Mouse (Mus musculus): ENCODE data around the gene Slc29a1. TPM values are rescaled to one million over a fixed set of nuclear protein-coding genes. Genes with fewer than 3 reads are reported as not detected.
A peak's percentile ranks its signal among the peaks of the same experiment; 100 is the strongest.
"Not testable (repeated sequence)": the region's sequence is repeated elsewhere in the genome, so short reads cannot be mapped to it uniquely, and the experiment has no call there.

Slc29a1 gene
- polyA plus RNA-seq, 1 experiment from 2014 or later, result 96.5 TPM

- H3K4me3 ChIP-seq (ENCODE audit: low read depth, low read length), result peak overlapping the region; percentile 46
- 3% methylated on average over 33 of the region's 34 CpGs for WGBS
These were observed 30.7 kb upstream of the Slc29a1 start for GRCm38 (mm10) chr17:45629861-45630694.

GRCm38 (mm10) chr17:45628885-45629855, 29.8 kb upstream of the Slc29a1 start:
- Histone ChIP-seq H3K9ac (ENCODE audit: low read depth, low read length) (peak overlapping the region; percentile 61; the same call in 1 of the 2 replicates), H3K27ac (replicated peaks; ENCODE audit: low read depth, low read length) (no peak overlapping the region), H3K36me3 (ENCODE audit: control insufficient read depth, insufficient read depth, low read length) (no peaks in the 10 kb centered on the region), H3K4me1 (ENCODE audit: control insufficient read depth, insufficient read depth, low read length) (peaks cover 8% of the 10 kb centered on the region; the same call in 1 of the 2 replicates), H3K9me3 (ENCODE audit: control insufficient read depth, low read length) (no peaks in the 10 kb centered on the region), H3K4me2 (ENCODE audit: low read depth, low read length) (peak overlapping the region; percentile 92), H3K27me3 (replicated peaks; ENCODE audit: control insufficient read depth, insufficient read depth, low read length) (no peaks in the 10 kb centered on the region), H3K4me3 (ENCODE audit: low read depth, low read length) (peak overlapping the region; percentile 46)
- 64% methylated on average over 13 of the region's 13 CpGs for WGBS
- no peak for DNase-seq (ENCODE audit: low spot score)
- no peak for ATAC-seq (ENCODE audit: low read depth)

More at GRCm38 (mm10) chr17:45629861-45630694, 30.7 kb upstream of the Slc29a1 start:
- Histone ChIP-seq H3K9me3 (ENCODE audit: control insufficient read depth, low read length) (no peaks in the 10 kb centered on the region), H3K27ac (replicated peaks; ENCODE audit: low read depth, low read length) (peak overlapping the region; percentile 55), H3K9ac (ENCODE audit: low read depth, low read length) (peak overlapping the region; percentile 61), H3K36me3 (ENCODE audit: control insufficient read depth, insufficient read depth, low read length) (no peaks in the 10 kb centered on the region), H3K4me2 (ENCODE audit: low read depth, low read length) (peak overlapping the region; percentile 92), H3K4me1 (ENCODE audit: control insufficient read depth, insufficient read depth, low read length) (peaks cover 8% of the 10 kb centered on the region; the same call in 1 of the 2 replicates), H3K27me3 (replicated peaks; ENCODE audit: control insufficient read depth, insufficient read depth, low read length) (no peaks in the 10 kb centered on the region)
- peak; percentile 79 for ATAC-seq (ENCODE audit: low read depth)
- DNase-seq (ENCODE audit: low spot score), result peak; percentile 89

- no peaks in the 10 kb centered on the region for H3K9me3 ChIP-seq (ENCODE audit: control insufficient read depth, low read length)
- no peak overlapping the region for H3K9ac ChIP-seq (ENCODE audit: low read depth, low read length)
- peaks cover 8% of the 10 kb centered on the region; the same call in 1 of the 2 replicates for H3K4me1 ChIP-seq (ENCODE audit: control insufficient read depth, insufficient read depth, low read length)
- no peak for DNase-seq (ENCODE audit: low spot score)
- no peak overlapping the region for H3K4me3 ChIP-seq (ENCODE audit: low read depth, low read length)
- WGBS, result 30% methylated on average over 3 of the region's 3 CpGs
- no peak for ATAC-seq (ENCODE audit: low read depth)
- no peak overlapping the region for H3K27ac ChIP-seq (replicated peaks; ENCODE audit: low read depth, low read length)
- H3K36me3 ChIP-seq (ENCODE audit: control insufficient read depth, insufficient read depth, low read length), result no peaks in the 10 kb centered on the region
- no peaks in the 10 kb centered on the region for H3K27me3 ChIP-seq (replicated peaks; ENCODE audit: control insufficient read depth, insufficient read depth, low read length)
- H3K4me2 ChIP-seq (ENCODE audit: low read depth, low read length), result no peak overlapping the region
These were observed 28.8 kb upstream of the Slc29a1 start for GRCm38 (mm10) chr17:45628160-45628559.

GRCm38 (mm10) chr17:45626577-45627134, 27.2 kb upstream of the Slc29a1 start:
- peaks cover 8% of the 10 kb centered on the region; the same call in 1 of the 2 replicates for H3K4me1 ChIP-seq (ENCODE audit: control insufficient read depth, insufficient read depth, low read length)
- no peak overlapping the region for H3K4me3 ChIP-seq (ENCODE audit: low read depth, low read length)
- no peaks in the 10 kb centered on the region for H3K36me3 ChIP-seq (ENCODE audit: control insufficient read depth, insufficient read depth, low read length)
- H3K4me2 ChIP-seq (ENCODE audit: low read depth, low read length), result peak overlapping the region; percentile 48
- ATAC-seq (ENCODE audit: low read depth), result peak; percentile 42; the same call in 1 of the 2 replicates
- no peaks in the 10 kb centered on the region for H3K9me3 ChIP-seq (ENCODE audit: control insufficient read depth, low read length)
- peak; percentile 91 for DNase-seq (ENCODE audit: low spot score)
- H3K27me3 ChIP-seq (replicated peaks; ENCODE audit: control insufficient read depth, insufficient read depth, low read length), result no peaks in the 10 kb centered on the region
- peak overlapping the region; percentile 40; the same call in 1 of the 2 replicates for H3K9ac ChIP-seq (ENCODE audit: low read depth, low read length)
- no peak overlapping the region for H3K27ac ChIP-seq (replicated peaks; ENCODE audit: low read depth, low read length)
- WGBS, result 25% methylated on average over 15 of the region's 15 CpGs

GRCm38 (mm10) chr17:45623425-45623824, 24.0 kb upstream of the Slc29a1 start:
- peaks cover 12% of the 10 kb centered on the region; the same call in 1 of the 2 replicates for H3K4me1 ChIP-seq (ENCODE audit: control insufficient read depth, insufficient read depth, low read length)
- H3K4me2 ChIP-seq (ENCODE audit: low read depth, low read length); H3K4me3 ChIP-seq (ENCODE audit: low read depth, low read length); H3K36me3 ChIP-seq (ENCODE audit: control insufficient read depth, insufficient read depth, low read length); H3K9me3 ChIP-seq (ENCODE audit: control insufficient read depth, low read length); H3K9ac ChIP-seq (ENCODE audit: low read depth, low read length); ATAC-seq (ENCODE audit: low read depth); DNase-seq (ENCODE audit: low spot score); H3K27me3 ChIP-seq (replicated peaks; ENCODE audit: control insufficient read depth, insufficient read depth, low read length); H3K27ac ChIP-seq (replicated peaks; ENCODE audit: low read depth, low read length): not testable (repeated sequence)
- 88% methylated on average over 8 of the region's 8 CpGs for WGBS

- Histone ChIP-seq H3K9me3 (ENCODE audit: control insufficient read depth, low read length) (no peaks in the 10 kb centered on the region), H3K27me3 (replicated peaks; ENCODE audit: control insufficient read depth, insufficient read depth, low read length) (no peaks in the 10 kb centered on the region), H3K36me3 (ENCODE audit: control insufficient read depth, insufficient read depth, low read length) (no peaks in the 10 kb centered on the region), H3K4me1 (ENCODE audit: control insufficient read depth, insufficient read depth, low read length) (peaks cover 12% of the 10 kb centered on the region; the same call in 1 of the 2 replicates), H3K4me2 (ENCODE audit: low read depth, low read length) (peak overlapping the region; percentile 43), H3K27ac (replicated peaks; ENCODE audit: low read depth, low read length) (peak overlapping the region; percentile 48), H3K4me3 (ENCODE audit: low read depth, low read length) (peak overlapping the region; percentile 10; the same call in 1 of the 2 replicates), H3K9ac (ENCODE audit: low read depth, low read length) (peak overlapping the region; percentile 41; the same call in 1 of the 2 replicates)
- DNase-seq (ENCODE audit: low spot score), result no peak
- ATAC-seq (ENCODE audit: low read depth), result no peak
- WGBS, result 17% methylated on average over 20 of the region's 20 CpGs
These were observed 20.2 kb upstream of the Slc29a1 start for GRCm38 (mm10) chr17:45619386-45620256.

- Histone ChIP-seq H3K36me3 (ENCODE audit: control insufficient read depth, insufficient read depth, low read length) (no peaks in the 10 kb centered on the region), H3K9me3 (ENCODE audit: control insufficient read depth, low read length) (no peaks in the 10 kb centered on the region), H3K4me1 (ENCODE audit: control insufficient read depth, insufficient read depth, low read length) (peaks cover 12% of the 10 kb centered on the region; the same call in 1 of the 2 replicates), H3K27me3 (replicated peaks; ENCODE audit: control insufficient read depth, insufficient read depth, low read length) (no peaks in the 10 kb centered on the region), H3K9ac (ENCODE audit: low read depth, low read length) (peak overlapping the region; percentile 41; the same call in 1 of the 2 replicates), H3K4me2 (ENCODE audit: low read depth, low read length) (peak overlapping the region; percentile 43), H3K27ac (replicated peaks; ENCODE audit: low read depth, low read length) (peak overlapping the region; percentile 48), H3K4me3 (ENCODE audit: low read depth, low read length) (peak overlapping the region; percentile 10; the same call in 1 of the 2 replicates)
- 18% methylated on average over 8 of the region's 8 CpGs for WGBS
- ATAC-seq (ENCODE audit: low read depth) (no peak), DNase-seq (ENCODE audit: low spot score) (no peak)
These were observed 19.6 kb upstream of the Slc29a1 start for GRCm38 (mm10) chr17:45618941-45619385.

Measured in embryonic facial prominence, embryonic 14.5 days (tissue).